Comparison of ENCODE assay signal across 7 mouse cellular contexts in the genomic region with DNA sequence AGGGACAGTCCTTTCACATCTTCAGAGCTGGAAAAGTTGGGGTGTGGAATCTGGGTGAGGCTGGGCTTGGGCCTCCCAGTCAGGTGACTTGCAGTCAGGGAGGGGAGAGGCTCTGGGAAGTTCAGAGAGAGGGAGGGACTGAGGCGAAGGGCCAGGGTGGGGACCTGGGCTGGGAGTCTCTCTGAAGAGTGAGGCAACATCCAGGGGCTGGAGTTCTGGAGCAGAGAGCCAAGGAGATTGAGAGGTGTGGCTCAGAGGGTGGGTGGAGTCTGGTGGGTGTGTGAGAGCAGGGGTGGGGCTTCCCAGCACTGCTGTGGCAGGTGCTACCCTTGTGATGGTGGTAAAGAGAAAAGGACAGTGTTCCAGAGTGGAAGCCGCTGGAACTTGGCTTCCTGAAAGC. TPM values are rescaled to one million over a fixed set of nuclear protein-coding genes. Genes with fewer than 3 reads are reported as not detected.
DNase-seq lines count a peak whose midpoint lies in the region; ATAC-seq and TF ChIP-seq lines count a peak whose summit lies in the region.

No protein-coding gene starts in this region.

- no peaks in the 10 kb centered on the region for H3K36me3 ChIP-seq in ES-Bruce4 (ENCODE audit: control insufficient read depth, insufficient read depth, low read length, poor library complexity, severe bottlenecking)
- H3K36me3 ChIP-seq in neural tube, embryonic 15.5 days, result no peaks in the 10 kb centered on the region
- no peaks in the 10 kb centered on the region for H3K36me3 ChIP-seq in forebrain, embryonic 13.5 days (ENCODE audit: poor library complexity, severe bottlenecking)

- H3K4me1 ChIP-seq in ES-Bruce4 (ENCODE audit: control insufficient read depth, insufficient read depth, low read length), result peaks cover 24% of the 10 kb centered on the region
- H3K4me1 ChIP-seq in neural tube, embryonic 15.5 days, result peaks cover 59% of the 10 kb centered on the region
- peaks cover 43% of the 10 kb centered on the region for H3K4me1 ChIP-seq in forebrain, embryonic 13.5 days

- intact Hi-C loops in heart, postnatal 10 days (cut with DNase I), result no loop called here

- peak overlapping the region; percentile 26 for H3K4me3 ChIP-seq in ES-Bruce4 (ENCODE audit: low read depth, low read length)
- H3K4me3 ChIP-seq in neural tube, embryonic 15.5 days (replicated peaks), result no peak overlapping the region
- H3K4me3 ChIP-seq in forebrain, embryonic 13.5 days, result no peak overlapping the region

- no peak for ATAC-seq in neural tube, embryonic 15.5 days (ENCODE audit: low FRiP score)
- ATAC-seq in forebrain, embryonic 13.5 days, result no peak

- no peak for TF ChIP-seq CTCF in ES-Bruce4 (IDR thresholded peaks at IDR 0.05; ENCODE audit: low read depth, low read length)

- H3K4me2 ChIP-seq in neural tube, embryonic 15.5 days, result no peak overlapping the region
- no peak overlapping the region for H3K4me2 ChIP-seq in forebrain, embryonic 13.5 days

- H3K27me3 ChIP-seq in ES-Bruce4 (ENCODE audit: control insufficient read depth, insufficient read depth, low read length, poor library complexity, severe bottlenecking), result no peaks in the 10 kb centered on the region
- peaks cover 25% of the 10 kb centered on the region for H3K27me3 ChIP-seq in neural tube, embryonic 15.5 days (replicated peaks)
- peaks cover 48% of the 10 kb centered on the region for H3K27me3 ChIP-seq in forebrain, embryonic 13.5 days

- 29% methylated on average over 2 of the region's 2 CpGs for WGBS in neural tube, embryonic 15.5 days
- WGBS in forebrain, embryonic 13.5 days, result 36% methylated on average over 2 of the region's 2 CpGs

- TF ChIP-seq POLR2A in ES-Bruce4 (IDR thresholded peaks at IDR 0.05; ENCODE audit: insufficient read depth, low read length), result peak; percentile 56

- peak; percentile 97 for TF ChIP-seq EP300 in ES-Bruce4 (IDR thresholded peaks at IDR 0.05; ENCODE audit: insufficient read depth, low read depth, low read length)

- no peak overlapping the region for H3K9ac ChIP-seq in ES-Bruce4 (ENCODE audit: low read depth, poor library complexity, severe bottlenecking)
- H3K9ac ChIP-seq in neural tube, embryonic 15.5 days (replicated peaks), result no peak overlapping the region
- H3K9ac ChIP-seq in forebrain, embryonic 13.5 days, result no peak overlapping the region

- H3K27ac ChIP-seq in ES-Bruce4 (ENCODE audit: insufficient read depth, low read length), result peak overlapping the region; percentile 87
- no peak overlapping the region for H3K27ac ChIP-seq in neural tube, embryonic 15.5 days (replicated peaks)
- H3K27ac ChIP-seq in forebrain, embryonic 13.5 days, result no peak overlapping the region

- DNase-seq in adipocyte (ENCODE audit: low spot score), result peak; percentile 67
- DNase-seq in heart, postnatal 10 days, result peak; percentile 66 to 68
- DNase-seq in lung, postnatal 10 days, result peak; percentile 88
- DNase-seq in thymus, adult 18-20 months, result no peak

- H3K9me3 ChIP-seq in ES-Bruce4 (replicated peaks; ENCODE audit: control insufficient read depth, insufficient read depth, low read length, poor library complexity, severe bottlenecking), result no peaks in the 10 kb centered on the region
- H3K9me3 ChIP-seq in neural tube, embryonic 15.5 days (replicated peaks), result no peaks in the 10 kb centered on the region
- H3K9me3 ChIP-seq in forebrain, embryonic 13.5 days (replicated peaks), result no peaks in the 10 kb centered on the region

RNA-seq across cellular contexts. Expression of gene Socs3, which starts 35.7 kb away (rescaled TPM):
- polyA plus RNA-seq in ES-Bruce4 (2011; ENCODE audit: insufficient read depth, insufficient read length, low read depth, missing spikeins), result 53.8 and 61.5 TPM in 2 replicates
- total RNA-seq in heart, postnatal 10 days (2021), result 1 to 10 TPM; 3.7 to 5.8 TPM
- 6.7 and 13.2 TPM in 2 replicates for polyA plus RNA-seq in neural tube, embryonic 15.5 days (2015; fragmentation: Nextera tagmentation; extraction: Ambion mirVana)
- 12.4 and 13.5 TPM in 2 replicates for polyA plus RNA-seq in forebrain, embryonic 13.5 days (2015; fragmentation: Nextera tagmentation; extraction: Ambion mirVana)

RNA-seq across cellular contexts. Expression of gene Pgs1, which starts 51.9 kb away (rescaled TPM):
- 31.5 and 35.5 TPM in 2 replicates for polyA plus RNA-seq in ES-Bruce4 (2011; ENCODE audit: insufficient read depth, insufficient read length, low read depth, missing spikeins)
- total RNA-seq in heart, postnatal 10 days (2021), result 10 to 100 TPM; 21.2 to 23.7 TPM
- polyA plus RNA-seq in neural tube, embryonic 15.5 days (2015; fragmentation: Nextera tagmentation; extraction: Ambion mirVana), result 60.7 and 62.8 TPM in 2 replicates
- 42.7 and 47.7 TPM in 2 replicates for polyA plus RNA-seq in forebrain, embryonic 13.5 days (2015; fragmentation: Nextera tagmentation; extraction: Ambion mirVana)

Comparison
In these comparisons a context has a peak if more than half of its experiments do, and no peak if none do; other contexts are left out.
1. DNase-seq: peak in adipocyte (single experiment), heart, postnatal 10 days (2 of 2) and lung, postnatal 10 days (single experiment); none in thymus, adult 18-20 months (0 of 2).